Mouse (Mus musculus): ENCODE results near the gene Col12a1. TPM values are rescaled to one million over a fixed set of nuclear protein-coding genes. Genes with fewer than 3 reads are reported as not detected.
A peak's percentile ranks its signal among the peaks of the same experiment; 100 is the strongest.

Col12a1 gene
- polyA plus RNA-seq, 1 experiment from 2014 or later: 6.2 TPM

- H3K36me3 ChIP-seq (ENCODE audit: control insufficient read depth, insufficient read depth, low read length): peaks cover 28% of the 10 kb centered on the region
- no peak for ATAC-seq (ENCODE audit: low FRiP score, low TSS enrichment)
- H3K9me3 ChIP-seq (ENCODE audit: control insufficient read depth, low read length): no peaks in the 10 kb centered on the region
- no peak overlapping the region for H3K4me2 ChIP-seq (ENCODE audit: low read length)
- no peak overlapping the region for H3K9ac ChIP-seq (replicated peaks; ENCODE audit: low read length)
- H3K27me3 ChIP-seq (ENCODE audit: control insufficient read depth, insufficient read depth, low read length): no peaks in the 10 kb centered on the region
- no peaks in the 10 kb centered on the region for H3K4me1 ChIP-seq (ENCODE audit: control insufficient read depth, insufficient read depth, low read length)
- H3K27ac ChIP-seq (replicated peaks; ENCODE audit: low read depth, low read length): no peak overlapping the region
- DNase-seq: no peak
- 97% methylated on average over 7 of the region's 7 CpGs for WGBS
- no peak overlapping the region for H3K4me3 ChIP-seq (replicated peaks; ENCODE audit: low read depth, low read length)
These were observed 32.1 kb upstream of the Col12a1 start for GRCm38 (mm10) chr9:79750709-79751108.

DNA sequence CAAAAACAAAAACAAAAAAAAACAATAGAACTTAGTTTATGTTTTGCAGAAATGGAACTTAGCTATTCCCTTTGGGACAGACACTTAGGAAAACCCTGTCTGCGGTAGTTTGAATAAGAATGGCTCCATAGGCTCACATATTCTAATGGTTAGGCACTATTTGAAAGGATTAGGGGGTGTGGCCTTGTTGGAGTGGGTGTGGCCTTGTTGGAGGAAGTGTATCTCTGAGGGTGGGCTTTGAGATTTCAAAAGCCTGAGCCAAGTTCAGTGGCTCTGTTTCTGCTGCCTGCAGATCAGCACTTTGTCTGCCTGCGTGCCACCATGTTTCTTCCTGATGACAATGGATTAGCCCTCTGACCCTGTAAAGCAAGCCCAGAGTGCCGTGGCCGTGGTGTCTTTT is 26.4 kb upstream of the Col12a1 start:
- ATAC-seq (ENCODE audit: low FRiP score, low TSS enrichment) (no peak), DNase-seq (no peak)
- Histone ChIP-seq H3K9ac (replicated peaks; ENCODE audit: low read length) (no peak overlapping the region), H3K27ac (replicated peaks; ENCODE audit: low read depth, low read length) (no peak overlapping the region), H3K4me2 (ENCODE audit: low read length) (no peak overlapping the region), H3K27me3 (ENCODE audit: control insufficient read depth, insufficient read depth, low read length) (no peaks in the 10 kb centered on the region), H3K36me3 (ENCODE audit: control insufficient read depth, insufficient read depth, low read length) (no peaks in the 10 kb centered on the region), H3K4me3 (replicated peaks; ENCODE audit: low read depth, low read length) (no peak overlapping the region), H3K9me3 (ENCODE audit: control insufficient read depth, low read length) (no peaks in the 10 kb centered on the region), H3K4me1 (ENCODE audit: control insufficient read depth, insufficient read depth, low read length) (no peaks in the 10 kb centered on the region)
- 36% methylated on average over 4 of the region's 4 CpGs for WGBS

- Histone ChIP-seq H3K36me3 (ENCODE audit: control insufficient read depth, insufficient read depth, low read length) (no peaks in the 10 kb centered on the region), H3K4me1 (ENCODE audit: control insufficient read depth, insufficient read depth, low read length) (no peaks in the 10 kb centered on the region), H3K27me3 (ENCODE audit: control insufficient read depth, insufficient read depth, low read length) (no peaks in the 10 kb centered on the region), H3K4me3 (replicated peaks; ENCODE audit: low read depth, low read length) (no peak overlapping the region), H3K9me3 (ENCODE audit: control insufficient read depth, low read length) (no peaks in the 10 kb centered on the region), H3K27ac (replicated peaks; ENCODE audit: low read depth, low read length) (no peak overlapping the region), H3K9ac (replicated peaks; ENCODE audit: low read length) (no peak overlapping the region), H3K4me2 (ENCODE audit: low read length) (no peak overlapping the region)
- ATAC-seq (ENCODE audit: low FRiP score, low TSS enrichment): no peak
- DNase-seq: no peak
- 88% methylated on average over 6 of the region's 6 CpGs for WGBS
These were observed 17.0 kb upstream of the Col12a1 start for GRCm38 (mm10) chr9:79735608-79736007.

DNA sequence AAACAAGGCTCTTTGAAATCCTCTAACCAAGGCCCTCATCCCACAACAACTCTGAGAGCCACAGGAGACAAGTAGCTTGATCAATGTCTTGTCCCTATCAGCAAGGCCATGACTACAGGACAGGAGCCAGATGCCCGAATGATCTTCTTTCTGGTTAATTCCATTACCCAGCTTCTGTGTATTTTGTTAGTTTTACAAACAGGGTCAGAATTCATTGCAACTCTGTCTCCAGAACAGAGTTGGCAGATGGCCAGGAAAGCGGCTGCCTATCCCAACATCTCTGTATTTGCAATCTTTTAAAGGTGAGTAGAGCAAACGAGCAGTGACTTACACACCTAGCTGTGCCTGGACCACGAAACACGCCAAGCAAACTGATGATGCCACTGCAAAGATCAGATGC is 11.7 kb upstream of the Col12a1 start:
- H3K4me3 ChIP-seq (replicated peaks; ENCODE audit: low read depth, low read length): no peak overlapping the region

GRCm38 (mm10) chr9:79723090-79723489 is 4.5 kb upstream of the Col12a1 start:
- H3K27ac ChIP-seq (replicated peaks; ENCODE audit: low read depth, low read length): no peak overlapping the region
- ATAC-seq (ENCODE audit: low FRiP score, low TSS enrichment): no peak
- H3K9ac ChIP-seq (replicated peaks; ENCODE audit: low read length): no peak overlapping the region
- H3K4me1 ChIP-seq (ENCODE audit: control insufficient read depth, insufficient read depth, low read length): peaks cover 10% of the 10 kb centered on the region
- 35% methylated on average over 5 of the region's 5 CpGs for WGBS
- H3K36me3 ChIP-seq (ENCODE audit: control insufficient read depth, insufficient read depth, low read length): no peaks in the 10 kb centered on the region
- no peaks in the 10 kb centered on the region for H3K9me3 ChIP-seq (ENCODE audit: control insufficient read depth, low read length)
- no peak overlapping the region for H3K4me2 ChIP-seq (ENCODE audit: low read length)
- H3K4me3 ChIP-seq (replicated peaks; ENCODE audit: low read depth, low read length): no peak overlapping the region
- peaks cover 26% of the 10 kb centered on the region for H3K27me3 ChIP-seq (ENCODE audit: control insufficient read depth, insufficient read depth, low read length)
- peak; percentile 90 for DNase-seq

More for the DNA sequence above, 11.7 kb upstream of the Col12a1 start:
- no peak for DNase-seq
- no peak overlapping the region for H3K27ac ChIP-seq (replicated peaks; ENCODE audit: low read depth, low read length)
- WGBS: 89% methylated on average over 5 of the region's 5 CpGs
- H3K4me1 ChIP-seq (ENCODE audit: control insufficient read depth, insufficient read depth, low read length): no peaks in the 10 kb centered on the region
- no peaks in the 10 kb centered on the region for H3K9me3 ChIP-seq (ENCODE audit: control insufficient read depth, low read length)
- H3K27me3 ChIP-seq (ENCODE audit: control insufficient read depth, insufficient read depth, low read length): no peaks in the 10 kb centered on the region
- ATAC-seq (ENCODE audit: low FRiP score, low TSS enrichment): no peak
- H3K36me3 ChIP-seq (ENCODE audit: control insufficient read depth, insufficient read depth, low read length): no peaks in the 10 kb centered on the region
- no peak overlapping the region for H3K4me2 ChIP-seq (ENCODE audit: low read length)
- H3K9ac ChIP-seq (replicated peaks; ENCODE audit: low read length): no peak overlapping the region

DNA sequence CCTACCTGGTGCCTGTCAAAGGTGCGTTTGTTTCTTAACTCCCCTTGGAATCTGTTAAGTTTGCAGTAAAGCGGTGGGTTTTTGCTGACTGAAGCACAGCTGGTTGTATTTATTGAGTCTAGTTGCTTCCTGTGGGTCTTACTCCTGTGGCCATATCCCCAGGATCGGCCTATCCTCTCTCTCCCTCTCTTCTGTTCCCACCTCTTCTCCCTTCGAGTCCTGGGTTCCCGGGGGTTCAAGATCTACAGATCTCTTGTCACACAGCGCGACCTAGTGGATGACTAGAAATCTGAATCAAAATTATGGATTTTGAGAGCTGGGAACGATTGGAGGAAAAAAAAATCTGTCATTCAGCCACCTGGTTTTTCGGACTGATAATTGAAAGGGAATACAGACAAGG is 2.4 kb upstream of the Col12a1 start:
- H3K4me2 ChIP-seq (ENCODE audit: low read length): peak overlapping the region; percentile 32
- no peaks in the 10 kb centered on the region for H3K36me3 ChIP-seq (ENCODE audit: control insufficient read depth, insufficient read depth, low read length)
- H3K27me3 ChIP-seq (ENCODE audit: control insufficient read depth, insufficient read depth, low read length): peaks cover 34% of the 10 kb centered on the region
- no peak; the same call in 1 of the 2 replicates for ATAC-seq (ENCODE audit: low FRiP score, low TSS enrichment)
- no peak overlapping the region for H3K27ac ChIP-seq (replicated peaks; ENCODE audit: low read depth, low read length)
- H3K9ac ChIP-seq (replicated peaks; ENCODE audit: low read length): no peak overlapping the region
- H3K4me3 ChIP-seq (replicated peaks; ENCODE audit: low read depth, low read length): peak overlapping the region; percentile 0; the same call in 1 of the 2 replicates
- no peaks in the 10 kb centered on the region for H3K9me3 ChIP-seq (ENCODE audit: control insufficient read depth, low read length)
- peaks cover 18% of the 10 kb centered on the region for H3K4me1 ChIP-seq (ENCODE audit: control insufficient read depth, insufficient read depth, low read length)
- peak; percentile 91 for DNase-seq
- WGBS: 8% methylated on average over 9 of the region's 9 CpGs

DNA sequence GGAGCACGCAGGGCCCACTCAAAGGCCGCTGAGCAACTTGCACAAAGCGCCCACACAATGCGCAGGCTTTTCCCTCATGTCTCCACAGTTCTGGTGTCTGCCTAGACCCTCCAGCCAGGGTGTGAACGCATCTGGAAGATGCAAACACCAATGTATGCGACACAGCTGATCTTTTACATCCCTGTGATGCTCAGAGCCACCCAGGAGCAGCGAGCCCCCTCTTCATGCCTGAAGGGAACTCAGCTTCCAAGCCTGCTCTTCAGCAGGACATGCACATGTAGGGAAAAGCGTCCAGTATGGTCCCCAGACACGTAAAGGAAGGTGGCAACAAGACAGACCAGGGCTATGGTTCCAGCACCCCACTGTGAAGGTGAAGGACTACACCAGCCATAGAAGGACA is 1.5 kb upstream of the Col12a1 start:
- Histone ChIP-seq H3K4me2 (ENCODE audit: low read length) (peak overlapping the region; percentile 96; the same call in 1 of the 2 replicates), H3K36me3 (ENCODE audit: control insufficient read depth, insufficient read depth, low read length) (no peaks in the 10 kb centered on the region), H3K4me1 (ENCODE audit: control insufficient read depth, insufficient read depth, low read length) (peaks cover 19% of the 10 kb centered on the region), H3K4me3 (replicated peaks; ENCODE audit: low read depth, low read length) (0 out of 2 replicates have a peak overlapping the region, but pooled peaks have one; percentile 52), H3K27ac (replicated peaks; ENCODE audit: low read depth, low read length) (no peak overlapping the region), H3K9me3 (ENCODE audit: control insufficient read depth, low read length) (no peaks in the 10 kb centered on the region), H3K27me3 (ENCODE audit: control insufficient read depth, insufficient read depth, low read length) (peaks cover 34% of the 10 kb centered on the region), H3K9ac (replicated peaks; ENCODE audit: low read length) (no peak overlapping the region)
- WGBS: 25% methylated on average over 9 of the region's 9 CpGs
- ATAC-seq (ENCODE audit: low FRiP score, low TSS enrichment) (no peak), DNase-seq (peak; percentile 4)

GRCm38 (mm10) chr9:79719451-79719850 is 820 bp upstream of the Col12a1 start:
- no peak overlapping the region for H3K27ac ChIP-seq (replicated peaks; ENCODE audit: low read depth, low read length)
- no peaks in the 10 kb centered on the region for H3K36me3 ChIP-seq (ENCODE audit: control insufficient read depth, insufficient read depth, low read length)
- H3K9ac ChIP-seq (replicated peaks; ENCODE audit: low read length): no peak overlapping the region; the same call in 1 of the 2 replicates
- peak overlapping the region; percentile 52 for H3K4me3 ChIP-seq (replicated peaks; ENCODE audit: low read depth, low read length)
- H3K4me1 ChIP-seq (ENCODE audit: control insufficient read depth, insufficient read depth, low read length): peaks cover 26% of the 10 kb centered on the region
- peaks cover 34% of the 10 kb centered on the region for H3K27me3 ChIP-seq (ENCODE audit: control insufficient read depth, insufficient read depth, low read length)
- no peaks in the 10 kb centered on the region for H3K9me3 ChIP-seq (ENCODE audit: control insufficient read depth, low read length)
- WGBS: 1% methylated on average over 28 of the region's 28 CpGs
- peak; percentile 58 for DNase-seq
- H3K4me2 ChIP-seq (ENCODE audit: low read length): peak overlapping the region; percentile 96
- no peak for ATAC-seq (ENCODE audit: low FRiP score, low TSS enrichment)

DNA sequence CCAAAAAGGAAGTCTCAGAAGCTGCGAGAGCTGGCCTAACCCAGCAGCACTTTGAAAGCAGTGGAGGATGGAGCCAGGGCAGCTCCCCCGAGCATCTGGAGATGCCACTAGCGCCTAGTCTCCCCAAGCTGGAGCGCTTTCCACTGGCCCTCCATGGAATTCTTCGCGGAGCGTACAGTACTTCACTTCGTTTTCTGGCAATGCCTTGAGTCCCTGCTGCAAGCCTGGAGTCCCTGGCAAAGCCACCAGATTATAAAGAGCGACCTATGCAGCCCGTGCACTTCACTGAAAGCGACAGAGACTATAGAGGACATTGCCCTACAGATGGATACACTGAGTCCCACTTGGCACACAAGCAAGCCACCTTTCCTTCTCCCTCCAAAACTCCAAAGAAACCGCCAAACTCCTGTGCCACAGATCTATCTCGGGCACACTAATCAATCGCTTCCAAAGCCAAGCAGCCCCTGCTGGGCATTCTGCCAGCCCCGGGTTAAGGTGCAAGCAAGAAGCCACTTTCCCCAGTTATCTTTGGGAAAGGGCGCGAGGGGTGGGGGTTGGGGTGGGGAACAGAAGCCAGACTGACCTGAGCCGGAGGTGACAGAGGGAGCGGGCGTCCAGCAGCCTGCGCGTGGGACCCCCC is 675 bp downstream of the Col12a1 start:
- H3K4me1 ChIP-seq (ENCODE audit: control insufficient read depth, insufficient read depth, low read length): peaks cover 28% of the 10 kb centered on the region
- H3K4me3 ChIP-seq (replicated peaks; ENCODE audit: low read depth, low read length): peak overlapping the region; percentile 52
- DNase-seq (peak; percentile 66), ATAC-seq (ENCODE audit: low FRiP score, low TSS enrichment) (peak; percentile 31; the same call in 1 of the 2 replicates)
- H3K9ac ChIP-seq (replicated peaks; ENCODE audit: low read length): peak overlapping the region; percentile 49
- 2% methylated on average over 22 of the region's 22 CpGs for WGBS
- H3K36me3 ChIP-seq (ENCODE audit: control insufficient read depth, insufficient read depth, low read length): no peaks in the 10 kb centered on the region
- H3K27me3 ChIP-seq (ENCODE audit: control insufficient read depth, insufficient read depth, low read length): peaks cover 34% of the 10 kb centered on the region
- peak overlapping the region; percentile 96 for H3K4me2 ChIP-seq (ENCODE audit: low read length)
- no peak overlapping the region for H3K27ac ChIP-seq (replicated peaks; ENCODE audit: low read depth, low read length)
- no peaks in the 10 kb centered on the region for H3K9me3 ChIP-seq (ENCODE audit: control insufficient read depth, low read length)

All from midbrain, embryonic 14.5 days (tissue).